Mouse (Mus musculus) heart, adult 2 months (tissue): ENCODE measurements at regions not wholly inside any gene's neighbourhood (a gene's known extent, or its start where the extent isn't known, plus 50 kb on each side); places are given as distances from the start of the nearest gene placed in this dataset.
A peak's percentile ranks its signal among the peaks of the same experiment; 100 is the strongest.

Experiments used
- DNase-seq, 2 experiments: peaks; one replicate each; pipeline ENCODE4 v3.0.0; 2021
- H3K27ac ChIP-seq: fragments of 200-600 bp; 2 replicates; pipeline ENCODE4 v1.8.1; 2022
- H3K27me3 ChIP-seq: fragments of 200-500 bp; 2 replicates; pipeline ENCODE4 v1.6.1; 2012; ENCODE audit warnings: mild to moderate bottlenecking, low read length, inconsistent platforms, mixed read lengths; ENCODE audit not compliant: control insufficient read depth, insufficient read depth
- H3K36me3 ChIP-seq: fragments of 200-500 bp; 2 replicates; pipeline ENCODE4 v1.6.1; 2012; ENCODE audit warnings: low read length, inconsistent platforms; ENCODE audit not compliant: control insufficient read depth, insufficient read depth
- H3K4me1 ChIP-seq: fragments of 200-500 bp; 2 replicates; pipeline ENCODE4 v1.6.1; 2011; ENCODE audit warnings: low read length; ENCODE audit not compliant: control insufficient read depth, insufficient read depth
- H3K4me3 ChIP-seq: fragments of 200-600 bp; 2 replicates; pipeline ENCODE4 v1.8.1; 2022
- H3K79me2 ChIP-seq: fragments of 200-500 bp; replicated peaks from 2 replicates; pipeline ENCODE4 v1.6.1; 2012; ENCODE audit warnings: mild to moderate bottlenecking, inconsistent platforms, low read length, moderate library complexity, mixed read lengths; ENCODE audit not compliant: control insufficient read depth, insufficient read depth
- H3K9ac ChIP-seq: fragments of 200-500 bp; 2 replicates; pipeline ENCODE4 v1.6.1; 2012; ENCODE audit warnings: low read depth, mild to moderate bottlenecking, control low read depth, inconsistent platforms, low read length, mixed read lengths
- CTCF ChIP-seq: fragments of 200-600 bp; IDR thresholded peaks from 2 replicates; pipeline ENCODE4 v1.8.1; 2022; ENCODE audit warnings: antibody characterized with exemption, mild to moderate bottlenecking, moderate library complexity
- EP300 ChIP-seq: fragments of 200-500 bp; IDR thresholded peaks from 2 replicates; pipeline ENCODE4 v1.6.1; 2011; ENCODE audit warnings: low read depth, low read length, control low read depth; ENCODE audit not compliant: insufficient read depth
- POLR2A ChIP-seq: fragments of 200-500 bp; IDR thresholded peaks from 2 replicates; pipeline ENCODE4 v1.6.1; 2011; ENCODE audit warnings: mild to moderate bottlenecking, low read depth, low read length, control low read depth; ENCODE audit not compliant: insufficient read depth
- WGBS: fragments of 180-500 bp; shearing (Covaris S2); methylation state at CpG from one replicate; pipeline ENCODE4 v1.1.7; 2018; 5-methylcytosine and 5-hydroxymethylcytosine counted together
- intact Hi-C: fragments of 180-260 bp; cut with DNase I; formaldehyde crosslinking; loops from one replicate; pipeline ENCODE4 v1.15.1; 2025

- 86% methylated on average over 15 of the region's 15 CpGs for WGBS
- no peak for TF ChIP-seq CTCF
- no peak for TF ChIP-seq POLR2A
- TF ChIP-seq EP300, result no peak
- intact Hi-C loops, result no loop called here
- Histone ChIP-seq H3K36me3 (no peaks in the 10 kb centered on the region), H3K27me3 (no peaks in the 10 kb centered on the region), H3K4me1 (no peaks in the 10 kb centered on the region), H3K79me2 (no peaks in the 10 kb centered on the region), H3K9ac (no peak overlapping the region), H3K4me3 (no peak overlapping the region), H3K27ac (no peak overlapping the region)
- no peak for DNase-seq
Observed at GRCm38 (mm10) chr10:67689944-67690670, 141.4 kb upstream of the Ado start.

GRCm38 (mm10) chr10:67679382-67679781 is 130.6 kb upstream of the Ado start:
- Histone ChIP-seq H3K27me3 (no peaks in the 10 kb centered on the region), H3K4me1 (no peaks in the 10 kb centered on the region), H3K4me3 (no peak overlapping the region), H3K9ac (no peak overlapping the region), H3K27ac (no peak overlapping the region), H3K79me2 (no peaks in the 10 kb centered on the region), H3K36me3 (no peaks in the 10 kb centered on the region)
- intact Hi-C loops, result no loop called here
- WGBS, result 88% methylated on average over 4 of the region's 4 CpGs
- no peak for DNase-seq
- TF ChIP-seq POLR2A (no peak), CTCF (no peak), EP300 (no peak)

- no peaks in the 10 kb centered on the region for H3K27me3 ChIP-seq
- no peak overlapping the region for H3K27ac ChIP-seq
- no peaks in the 10 kb centered on the region for H3K4me1 ChIP-seq
- intact Hi-C loops, result no loop called here
- H3K9ac ChIP-seq, result no peak overlapping the region
- TF ChIP-seq EP300, result no peak
- TF ChIP-seq POLR2A, result no peak
- TF ChIP-seq CTCF, result no peak
- no peak overlapping the region for H3K4me3 ChIP-seq
- DNase-seq, result no peak
- 76% methylated on average over 8 of the region's 8 CpGs for WGBS
- H3K79me2 ChIP-seq, result no peaks in the 10 kb centered on the region
- H3K36me3 ChIP-seq, result no peaks in the 10 kb centered on the region
Observed at GRCm38 (mm10) chr10:67673450-67673849, 124.7 kb upstream of the Ado start.

GRCm38 (mm10) chr10:67672281-67672680 is 123.5 kb upstream of the Ado start:
- no peaks in the 10 kb centered on the region for H3K27me3 ChIP-seq
- WGBS, result 28% methylated on average over 8 of the region's 8 CpGs
- no peak overlapping the region for H3K27ac ChIP-seq
- intact Hi-C loops, result no loop called here
- H3K36me3 ChIP-seq, result no peaks in the 10 kb centered on the region
- H3K4me1 ChIP-seq, result no peaks in the 10 kb centered on the region
- no peak overlapping the region for H3K9ac ChIP-seq
- peak in 1 of 2 experiments; percentile 26 for DNase-seq
- H3K79me2 ChIP-seq, result no peaks in the 10 kb centered on the region
- no peak overlapping the region for H3K4me3 ChIP-seq
- TF ChIP-seq CTCF (no peak), EP300 (no peak), POLR2A (no peak)

- no peak overlapping the region for H3K9ac ChIP-seq
- WGBS, result 93% methylated on average over 2 of the region's 2 CpGs
- no peaks in the 10 kb centered on the region for H3K36me3 ChIP-seq
Observed at GRCm38 (mm10) chr10:67669066-67669465, 120.3 kb upstream of the Ado start.

GRCm38 (mm10) chr10:67663028-67663427 is 114.3 kb upstream of the Ado start:
- Histone ChIP-seq H3K27ac (no peak overlapping the region), H3K27me3 (no peaks in the 10 kb centered on the region), H3K79me2 (no peaks in the 10 kb centered on the region), H3K4me1 (no peaks in the 10 kb centered on the region), H3K36me3 (no peaks in the 10 kb centered on the region), H3K4me3 (no peak overlapping the region), H3K9ac (no peak overlapping the region)
- no peak for TF ChIP-seq CTCF
- no peak for TF ChIP-seq EP300
- TF ChIP-seq POLR2A, result no peak
- 73% methylated on average over 3 of the region's 3 CpGs for whole genome bisulfite sequencing
- intact Hi-C loops, result no loop called here
- no peak for DNase-seq

More at GRCm38 (mm10) chr10:67669066-67669465, 120.3 kb upstream of the Ado start:
- no peaks in the 10 kb centered on the region for H3K79me2 ChIP-seq
- intact Hi-C loops, result no loop called here
- no peak for TF ChIP-seq EP300
- TF ChIP-seq POLR2A, result no peak
- TF ChIP-seq CTCF, result no peak
- H3K4me1 ChIP-seq, result no peaks in the 10 kb centered on the region
- H3K4me3 ChIP-seq, result no peak overlapping the region
- no peak for DNase-seq
- no peak overlapping the region for H3K27ac ChIP-seq
- H3K27me3 ChIP-seq, result no peaks in the 10 kb centered on the region
